Mouse (Mus musculus) retina, postnatal 1 day (tissue): ENCODE measurements around the gene Nsg1.

Experiments
- DNase-seq: peaks from one replicate; pipeline ENCODE4 v3.0.0-alpha.2; 2012

The Nsg1 gene

DNA sequence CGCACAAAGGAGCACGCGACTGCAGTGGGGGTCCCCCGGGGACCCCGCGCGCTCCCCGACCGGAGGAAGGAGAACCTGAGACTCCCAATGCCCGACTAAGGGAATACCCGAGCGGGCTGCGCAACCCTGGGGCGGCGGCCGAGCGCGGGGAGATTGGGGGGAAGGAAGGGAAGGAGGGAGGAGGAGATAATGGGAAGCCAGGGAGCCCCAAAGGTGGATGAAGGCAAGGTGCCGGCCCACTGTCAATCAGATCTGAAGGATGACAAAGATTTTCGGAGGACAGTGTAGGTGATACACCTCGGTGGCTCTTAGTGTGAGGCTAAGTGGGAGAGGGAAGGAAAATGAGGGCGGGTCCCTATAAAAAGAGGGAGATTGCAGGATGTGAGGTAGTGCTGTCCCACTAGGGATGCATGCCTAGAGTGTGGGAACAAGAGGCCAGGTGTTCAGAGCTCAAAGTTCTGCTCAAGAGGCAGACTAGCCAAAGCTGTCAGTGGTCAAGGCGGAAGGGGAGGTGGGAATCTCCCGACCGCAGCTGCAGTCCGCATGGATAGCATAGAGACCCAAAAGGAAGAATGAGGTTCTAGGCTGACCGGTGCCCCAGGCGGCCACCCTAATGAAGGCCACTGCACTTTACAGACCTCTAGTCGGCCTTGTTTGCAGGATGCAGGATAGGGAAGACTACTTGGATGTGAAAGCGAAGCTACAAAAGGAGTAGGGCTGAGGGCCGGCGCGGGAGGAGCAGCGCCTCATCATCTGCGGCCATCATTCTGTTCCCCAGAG, at the start of gene Nsg1:
Nsg1 (minus strand) TSS at position 274 of the 780 bp plus-strand sequence.
- DNase-seq, result no peak

DNA sequence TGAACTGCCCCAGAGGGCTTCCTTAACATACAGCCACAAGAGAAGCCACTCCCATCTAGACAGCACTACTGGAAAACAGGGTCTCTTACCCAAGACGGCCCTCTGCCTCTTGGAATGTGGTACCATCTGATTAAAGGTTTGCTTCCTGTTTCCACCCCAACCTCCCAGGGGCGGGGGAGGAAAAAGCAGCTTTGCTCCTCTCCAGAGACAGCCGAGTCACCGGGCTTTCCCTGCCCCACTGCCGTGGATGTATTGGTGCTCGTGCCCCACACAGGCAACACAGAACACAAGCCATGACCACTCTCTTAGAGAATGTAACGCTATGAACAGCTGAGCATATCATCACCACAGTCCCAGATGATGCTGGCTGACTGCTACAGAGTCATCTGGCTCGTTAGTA, 49.3 kb upstream of the Nsg1 start:
- no peak for DNase-seq

DNA sequence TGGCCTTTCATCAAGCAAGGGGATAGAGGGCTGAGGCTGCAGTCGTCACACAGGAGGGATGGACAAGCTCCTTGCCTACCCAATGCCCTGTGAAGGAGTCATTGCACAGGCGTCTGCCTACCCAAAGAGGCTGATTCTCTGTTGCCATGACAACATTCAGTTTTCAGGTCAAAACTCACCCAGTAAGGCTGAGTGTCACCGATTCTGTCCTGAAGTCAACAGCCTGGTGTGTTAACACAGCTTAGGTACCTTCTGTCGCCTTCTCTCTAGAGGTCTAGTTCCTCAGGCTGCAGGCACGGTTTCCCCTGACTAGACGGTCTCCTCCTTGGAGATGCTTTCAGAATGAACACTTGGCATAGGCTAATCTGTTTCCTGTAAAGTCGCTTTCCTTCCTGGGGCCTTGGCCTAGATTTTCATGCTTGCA, 45.6 kb upstream of the Nsg1 start:
- DNase-seq, result peak; percentile 60

DNA sequence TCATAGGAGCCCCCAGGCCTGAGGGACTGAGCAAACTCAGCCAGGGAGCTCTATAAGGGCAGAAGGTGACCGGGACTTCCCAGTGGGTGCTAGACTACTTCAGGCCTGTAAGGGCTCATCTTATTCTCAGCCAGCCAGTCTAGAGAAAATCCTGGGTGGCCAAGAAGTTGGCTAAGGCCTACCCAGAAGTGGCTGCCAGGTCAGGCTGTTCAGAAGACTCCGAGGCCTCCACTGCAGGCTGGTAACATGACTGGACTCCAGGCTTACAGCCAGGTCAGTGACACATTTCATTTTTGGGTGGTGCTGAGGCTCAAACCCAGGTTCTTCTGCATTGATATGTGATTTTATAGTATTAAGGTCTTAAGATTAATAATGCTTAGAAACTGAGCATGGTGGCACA, 40.0 kb upstream of the Nsg1 start:
- DNase-seq, result no peak

DNA sequence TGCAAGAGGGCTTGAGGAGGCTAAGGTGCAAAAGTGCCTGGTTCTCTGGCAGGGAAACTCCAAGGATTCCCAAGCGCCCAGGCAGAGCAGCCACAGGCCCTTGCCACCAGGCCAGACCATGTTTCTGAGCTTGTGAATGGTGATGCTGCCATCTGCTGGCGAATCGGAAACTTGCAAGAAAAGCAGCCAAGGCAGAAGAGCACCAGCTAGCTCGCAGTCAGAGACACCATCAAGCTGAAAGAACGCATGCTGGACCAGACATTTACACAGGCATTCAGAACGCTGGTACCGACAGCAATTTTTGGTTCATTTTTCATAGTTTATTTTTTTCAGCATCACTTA, 37.7 kb upstream of the Nsg1 start:
- peak; percentile 88 for DNase-seq

DNA sequence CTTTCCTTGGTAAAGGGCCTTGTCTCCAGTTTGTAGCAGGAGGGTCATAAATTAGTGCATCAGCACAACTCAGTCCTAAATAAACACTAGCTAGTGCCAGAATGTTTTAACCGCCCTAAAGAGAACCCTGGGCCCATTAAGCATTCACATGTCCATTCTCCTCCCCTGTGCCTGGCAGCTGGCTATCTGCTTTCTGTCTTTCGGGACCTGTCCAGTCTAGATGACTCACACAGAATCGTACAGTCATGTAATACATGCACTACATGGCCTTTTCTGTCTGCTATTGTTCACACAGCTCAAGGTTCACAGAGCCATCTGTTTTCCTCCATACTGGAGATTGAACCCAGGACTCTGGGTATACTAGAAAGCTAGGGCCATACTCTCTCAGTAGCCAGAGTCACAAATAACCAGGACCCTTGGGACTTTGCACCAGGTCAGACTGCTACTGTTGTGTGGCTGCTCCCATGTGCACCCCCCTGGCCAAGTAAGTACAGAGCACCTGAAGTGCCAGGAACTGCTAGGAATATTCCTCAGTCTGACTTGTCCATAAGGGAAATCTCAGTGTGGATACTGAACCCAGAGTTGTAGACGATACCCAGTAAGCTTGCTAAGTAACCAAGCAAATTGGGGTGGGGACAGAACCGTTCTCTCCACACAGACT, 37.2 kb upstream of the Nsg1 start:
- no peak for DNase-seq

DNA sequence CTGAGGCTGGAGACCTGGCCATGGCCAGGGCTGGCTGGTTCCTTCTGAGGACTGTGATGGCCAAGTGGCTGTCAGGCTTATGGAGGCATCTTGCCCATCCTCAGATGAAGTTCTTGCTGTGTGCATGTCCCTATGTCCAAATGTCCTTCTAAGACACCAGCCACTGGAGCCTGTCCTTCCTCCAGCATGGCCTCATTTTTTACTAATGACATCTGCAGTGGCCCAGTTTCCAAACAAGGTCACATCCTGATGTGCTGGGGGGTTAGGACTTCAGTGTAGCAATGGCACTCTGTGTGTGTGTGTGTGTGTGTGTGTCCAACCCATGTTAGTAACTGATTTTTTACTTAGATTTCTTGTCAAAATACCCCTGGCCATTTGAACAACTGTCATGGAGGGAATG, 36.2 kb upstream of the Nsg1 start:
- DNase-seq, result no peak

DNA sequence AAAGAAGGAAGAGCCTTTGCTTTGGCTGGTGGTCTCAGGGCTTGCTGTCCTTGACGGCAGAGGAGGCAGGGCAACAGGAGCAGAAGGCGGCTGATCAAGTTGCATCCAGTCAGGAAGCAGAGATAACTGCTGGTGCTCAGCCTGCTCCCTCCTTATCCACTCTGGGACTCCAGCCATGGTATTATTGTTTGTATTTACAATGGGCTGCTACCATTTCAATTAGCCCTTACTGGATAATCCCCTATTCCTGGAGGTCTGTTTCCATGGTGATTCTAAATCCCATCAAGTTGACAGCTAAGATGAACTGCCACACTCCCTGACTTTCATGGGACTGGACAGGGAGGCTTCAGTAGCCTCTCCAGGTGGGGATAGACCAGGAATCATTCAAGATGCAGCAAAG, 35.2 kb upstream of the Nsg1 start:
- peak; percentile 60 for DNase-seq

DNA sequence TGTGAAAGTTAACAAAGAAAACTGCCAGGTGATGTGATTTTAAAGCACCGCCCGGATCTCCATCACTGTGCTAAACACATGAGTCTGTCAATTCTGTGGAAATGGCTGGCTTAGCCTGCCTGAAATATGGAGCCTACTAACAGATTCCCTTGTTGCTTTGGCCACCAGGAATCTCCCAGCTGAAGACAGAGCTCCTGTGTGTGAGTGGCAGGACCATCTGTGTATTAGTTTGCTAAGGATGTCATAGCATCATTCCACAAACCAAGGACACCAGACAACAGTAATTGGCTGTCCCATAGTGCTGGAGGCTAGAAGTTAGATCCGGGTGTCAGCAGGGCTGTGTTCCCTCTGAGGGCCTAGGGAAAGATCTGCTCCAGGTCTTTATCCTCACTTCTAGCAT, 31.2 kb upstream of the Nsg1 start:
- no peak for DNase-seq

DNA sequence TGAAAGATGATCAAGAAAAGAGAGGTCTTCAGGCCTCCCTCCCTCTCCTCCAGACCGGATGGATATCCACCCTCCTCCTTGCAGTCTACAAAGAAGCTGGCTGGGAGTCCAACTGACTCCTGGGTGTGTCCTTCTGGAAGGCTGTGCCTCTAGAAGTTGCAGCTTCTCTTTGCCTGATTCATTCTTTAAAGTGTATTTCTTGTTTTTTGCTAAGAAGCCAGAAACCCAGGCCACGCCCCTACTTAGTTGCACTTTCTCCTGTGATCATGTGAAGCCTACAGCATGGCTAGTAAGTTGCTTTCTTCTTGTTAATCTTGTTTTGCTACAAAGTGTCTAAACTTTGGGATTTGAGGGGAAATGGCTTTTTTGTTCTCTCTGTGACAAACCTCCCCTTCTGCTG, 27.3 kb upstream of the Nsg1 start:
- no peak for DNase-seq

DNA sequence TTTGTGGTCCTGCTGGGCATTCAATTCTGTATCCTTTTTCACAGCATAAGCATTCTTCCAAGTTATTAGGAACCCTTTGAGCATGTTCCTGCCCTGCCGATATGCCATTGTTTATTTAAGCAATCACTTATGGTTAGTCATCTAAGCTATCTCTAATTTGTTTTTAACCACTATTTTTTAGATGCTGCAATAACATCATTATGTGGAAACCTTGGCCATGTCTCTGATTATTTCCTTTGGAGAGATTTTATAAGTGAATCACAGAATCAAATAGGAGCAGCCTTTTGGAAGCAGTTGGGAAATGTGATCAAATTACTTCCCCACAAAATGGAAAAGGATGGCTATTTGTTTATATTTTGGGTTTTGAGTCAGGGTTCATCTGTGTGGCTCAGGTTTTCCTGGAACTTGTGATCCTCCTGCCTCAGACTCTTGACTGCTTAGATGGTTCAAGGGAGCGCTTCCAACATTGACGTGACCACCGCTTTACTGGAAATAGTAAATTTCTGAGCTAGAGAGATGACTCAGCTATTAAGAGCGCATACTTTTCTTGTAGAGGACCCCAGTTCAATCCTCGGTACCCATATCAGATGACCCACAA, 25.1 kb upstream of the Nsg1 start:
- no peak for DNase-seq

DNA sequence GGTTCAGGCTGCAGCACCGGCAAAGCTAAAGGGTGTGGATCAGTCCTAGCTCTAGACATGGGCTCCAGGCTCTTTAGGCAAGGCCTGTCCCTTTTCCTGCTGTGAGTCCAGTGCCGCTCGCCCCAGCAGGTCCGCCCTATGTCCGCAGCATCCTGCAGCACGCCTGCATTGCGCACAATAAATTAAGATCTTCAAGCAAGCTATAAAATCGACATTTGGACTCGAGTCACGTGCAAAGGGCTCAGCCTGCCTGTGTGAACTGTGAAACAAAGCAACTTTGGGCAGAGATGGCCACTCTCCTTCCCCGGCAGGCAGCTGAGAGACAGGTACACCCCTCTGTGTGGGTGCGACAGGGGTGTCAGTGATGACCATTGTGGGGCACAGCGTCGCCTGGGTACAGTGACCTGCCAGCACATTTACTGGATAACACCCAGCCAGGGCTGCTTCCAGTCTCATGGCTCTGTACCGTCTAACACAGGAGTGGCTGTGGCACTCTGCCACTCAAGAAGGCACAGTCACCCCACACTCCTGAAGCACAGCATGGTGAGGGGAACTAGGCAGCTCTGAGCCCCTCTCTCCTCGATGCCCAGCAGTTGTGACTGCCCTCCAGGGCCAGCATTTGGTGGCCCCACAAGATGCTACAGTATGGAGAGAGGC, 14.7 kb upstream of the Nsg1 start:
- DNase-seq, result no peak

DNA sequence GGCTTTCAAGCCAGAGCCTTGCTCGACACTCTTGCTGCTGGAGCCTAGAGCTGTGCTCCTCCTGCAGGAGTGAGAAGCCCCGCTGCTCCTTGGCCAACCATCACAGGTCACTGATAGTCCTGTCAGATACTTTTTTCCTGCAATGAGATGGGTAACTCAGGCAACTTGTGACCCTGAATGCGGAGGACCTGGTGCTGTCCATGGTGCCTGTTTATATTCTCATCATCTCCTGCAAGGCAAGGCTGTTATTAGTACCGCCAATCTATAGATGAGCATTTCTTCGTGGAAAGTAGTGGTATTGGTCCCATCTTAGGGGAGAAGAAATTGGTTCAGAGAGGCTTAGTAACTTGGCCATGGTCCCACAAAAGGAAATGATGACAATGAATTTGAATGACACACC, 14.1 kb upstream of the Nsg1 start:
- no peak for DNase-seq

DNA sequence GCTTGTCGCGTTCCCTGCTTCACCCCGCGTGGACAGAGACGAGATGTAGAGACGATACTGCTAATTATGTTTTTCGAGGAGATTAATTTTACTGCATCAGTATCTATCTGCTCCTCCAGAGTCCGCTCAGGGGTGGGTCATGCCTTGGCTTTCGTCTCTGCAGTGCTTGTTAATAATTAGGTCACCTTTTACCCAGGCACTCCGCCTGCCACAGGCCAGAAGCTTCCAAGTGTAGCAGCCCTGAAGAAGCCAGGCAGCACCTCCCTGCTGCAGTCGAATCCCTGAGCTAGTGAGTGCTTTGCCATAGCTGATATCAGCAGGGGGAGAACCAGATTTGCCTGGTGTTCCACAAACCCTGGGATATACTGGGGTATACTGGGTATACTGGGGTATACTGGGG, 8.8 kb upstream of the Nsg1 start:
- peak; percentile 14 for DNase-seq

DNA sequence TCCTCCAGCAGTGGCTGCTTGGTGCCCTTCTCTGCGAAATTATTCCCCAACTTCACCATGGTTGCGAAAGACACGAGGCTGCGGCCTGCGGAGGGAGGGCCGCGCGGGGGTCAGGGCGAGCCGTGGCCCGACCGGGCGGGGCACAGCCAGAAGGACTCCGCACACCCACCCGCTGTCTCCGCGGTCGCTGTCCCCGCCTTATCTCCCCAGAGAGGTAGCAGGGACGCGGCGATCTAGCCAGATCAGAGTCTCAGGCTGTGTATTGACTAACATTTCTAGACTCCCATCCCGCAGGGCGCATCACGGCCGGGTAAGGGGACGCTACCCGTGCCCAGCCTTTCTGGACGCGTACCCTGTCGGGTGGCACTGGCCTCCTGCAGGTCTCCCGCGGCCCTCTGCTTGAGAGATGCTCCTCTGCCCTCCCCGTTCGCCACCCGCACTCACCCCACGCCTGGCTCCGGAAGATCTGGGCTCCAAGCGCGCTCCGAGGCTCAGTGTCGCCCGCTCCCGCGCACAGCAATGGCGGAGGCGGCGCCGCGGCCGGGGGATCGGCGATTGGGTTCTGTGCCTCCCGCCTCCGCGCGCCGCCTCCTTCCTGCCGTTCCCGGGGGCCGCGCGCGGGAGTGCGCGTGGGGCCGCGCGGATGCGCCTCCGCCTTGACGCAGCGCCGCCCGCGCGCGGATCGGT, 617 bp downstream of the Nsg1 start:
- peak; percentile 89 for DNase-seq

DNA sequence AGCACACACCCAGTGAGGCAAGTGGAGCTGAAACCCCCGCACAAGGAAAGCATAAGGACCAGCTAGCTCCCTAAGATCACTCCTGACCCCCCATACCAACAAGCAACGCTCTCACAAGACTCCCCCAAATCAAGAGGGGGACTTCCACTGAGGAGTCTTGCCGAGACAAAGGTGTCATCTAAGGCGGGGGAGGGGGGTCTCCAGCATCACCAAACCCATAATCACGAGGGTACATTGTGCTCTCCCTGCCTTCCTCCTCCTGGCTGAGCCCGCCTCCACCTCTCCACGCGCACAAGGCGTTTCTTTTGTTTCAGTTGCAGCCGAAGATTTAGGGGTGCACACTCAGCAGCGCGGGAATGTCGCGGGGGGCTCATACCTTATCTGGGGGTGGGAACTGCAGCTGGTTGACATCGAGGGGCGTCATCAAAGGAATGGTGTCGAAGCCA, 1.2 kb downstream of the Nsg1 start:
- DNase-seq, result peak; percentile 62

DNA sequence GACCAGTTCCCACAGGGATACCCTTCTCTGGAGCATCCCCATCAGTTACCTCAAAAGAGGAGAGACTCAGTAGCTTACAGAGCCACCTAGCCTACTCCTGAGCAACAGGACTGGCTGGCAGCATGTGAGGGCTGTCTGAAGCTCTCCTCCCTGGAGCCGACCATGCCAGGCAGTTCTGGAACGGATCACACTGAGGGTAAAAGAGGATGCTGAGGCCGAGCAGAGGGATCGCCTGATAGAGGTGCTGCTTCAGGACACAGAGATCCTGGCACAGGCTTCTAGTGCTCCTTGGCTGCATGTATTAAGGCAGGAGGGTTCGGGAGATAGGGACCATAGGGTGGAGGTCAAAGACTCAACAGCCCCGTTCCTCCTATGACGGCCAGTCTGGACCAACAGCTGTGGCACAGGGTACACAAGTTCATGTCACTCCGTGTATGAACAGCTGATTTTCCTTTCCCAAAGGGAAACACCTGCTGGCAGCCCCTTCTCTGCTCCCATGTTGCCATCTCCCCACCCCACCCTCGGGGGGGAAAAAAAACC, 2.2 kb downstream of the Nsg1 start:
- no peak for DNase-seq

DNA sequence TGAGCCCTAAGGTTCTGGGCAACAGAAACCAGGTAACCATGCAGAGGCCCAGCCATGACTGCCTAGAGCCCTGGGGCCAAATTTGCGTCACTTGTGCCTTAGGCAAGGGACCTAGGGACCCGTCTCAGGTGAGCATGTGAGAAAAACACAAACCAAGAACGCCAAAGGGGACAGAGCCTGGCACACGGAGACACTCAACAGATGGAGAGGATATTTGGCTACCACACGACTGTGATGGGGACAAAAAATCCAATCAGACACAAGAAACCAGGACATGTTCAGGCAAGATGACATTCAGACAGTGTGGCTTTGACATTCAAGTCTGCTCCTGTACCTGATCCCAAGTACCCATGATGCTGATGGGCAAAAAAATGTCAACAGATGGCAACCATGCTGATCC, 6.1 kb downstream of the Nsg1 start:
- no peak for DNase-seq

DNA sequence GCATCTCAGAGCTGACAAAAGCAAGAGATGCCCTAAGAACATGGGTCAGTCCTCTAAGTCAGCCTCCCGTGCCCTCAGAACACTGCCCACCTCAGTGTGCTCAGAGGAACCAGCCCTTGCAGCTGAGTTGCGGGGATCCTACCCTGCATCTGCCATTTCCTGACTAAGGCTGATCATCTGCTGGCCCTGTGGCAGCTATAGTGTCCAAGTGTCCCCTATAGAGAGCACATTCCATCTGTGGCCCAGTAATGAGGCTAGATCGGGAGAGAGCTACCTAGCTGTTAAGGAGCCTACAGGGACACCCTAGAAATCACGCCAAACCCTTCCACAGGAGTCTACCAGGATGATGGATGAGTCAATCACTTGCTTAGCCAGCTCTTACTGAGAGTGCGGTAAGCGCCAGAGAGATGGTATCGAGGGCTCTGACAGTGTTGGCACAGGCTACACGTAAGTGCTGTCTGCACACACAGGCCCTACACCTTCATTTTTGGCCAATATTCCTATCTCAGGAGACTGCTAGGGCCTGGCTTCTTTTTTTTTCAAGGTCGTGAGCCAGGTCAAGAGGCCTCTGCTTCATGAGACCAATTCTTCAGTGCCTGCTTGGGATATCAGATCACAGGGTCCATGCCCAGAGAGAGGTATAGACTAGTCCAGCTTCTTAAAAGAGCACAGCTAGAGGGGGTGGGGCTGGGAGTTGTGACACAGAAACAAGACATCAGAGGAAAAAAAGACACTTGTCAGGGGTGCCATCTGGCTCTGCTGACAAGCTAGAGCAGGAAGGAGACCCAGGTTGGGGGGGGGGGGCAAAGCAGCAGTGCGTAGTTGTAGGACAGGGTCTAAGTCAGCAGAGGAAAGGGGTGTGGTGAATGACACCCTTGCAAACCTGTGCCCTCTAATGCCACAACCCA, 7.3 kb downstream of the Nsg1 start:
- no peak for DNase-seq

DNA sequence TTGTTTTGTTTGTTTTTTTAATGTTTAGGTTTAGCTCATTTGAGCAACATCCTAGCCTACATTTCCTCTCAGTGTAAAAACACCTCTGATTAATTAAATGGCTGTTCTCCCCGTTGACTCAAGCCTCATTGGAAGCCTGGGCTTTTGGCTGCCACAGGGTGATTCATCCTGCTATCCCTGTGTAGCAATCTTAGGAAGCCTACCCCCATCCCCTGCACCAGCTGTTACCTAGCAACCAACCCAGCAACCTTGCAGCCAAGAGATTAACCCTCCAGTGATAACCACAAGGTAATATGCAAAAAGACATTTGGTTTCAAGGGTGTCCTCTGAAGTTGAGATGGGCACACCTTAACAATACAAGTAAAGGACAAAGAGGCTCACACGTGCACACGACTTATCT, 8.4 kb downstream of the Nsg1 start:
- DNase-seq, result no peak

DNA sequence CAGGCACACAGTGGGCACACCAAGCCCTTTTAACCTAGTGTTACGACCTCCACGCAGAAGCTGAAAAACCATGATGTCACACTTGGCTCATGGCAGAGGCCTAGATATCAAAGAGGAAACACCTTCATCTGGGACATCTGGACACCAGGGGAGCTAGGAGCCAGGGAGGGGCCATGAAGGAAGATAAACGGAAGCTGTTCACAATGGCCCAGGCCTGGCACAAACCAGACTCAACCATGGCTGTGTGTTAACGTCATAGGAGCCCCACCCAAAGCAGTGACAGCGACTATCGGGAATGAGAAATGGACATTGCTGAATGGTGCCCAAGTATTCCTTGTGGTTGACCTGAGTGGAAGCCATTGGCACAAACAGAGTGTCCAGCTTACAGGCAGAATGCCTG, 13.2 kb downstream of the Nsg1 start:
- no peak for DNase-seq

DNA sequence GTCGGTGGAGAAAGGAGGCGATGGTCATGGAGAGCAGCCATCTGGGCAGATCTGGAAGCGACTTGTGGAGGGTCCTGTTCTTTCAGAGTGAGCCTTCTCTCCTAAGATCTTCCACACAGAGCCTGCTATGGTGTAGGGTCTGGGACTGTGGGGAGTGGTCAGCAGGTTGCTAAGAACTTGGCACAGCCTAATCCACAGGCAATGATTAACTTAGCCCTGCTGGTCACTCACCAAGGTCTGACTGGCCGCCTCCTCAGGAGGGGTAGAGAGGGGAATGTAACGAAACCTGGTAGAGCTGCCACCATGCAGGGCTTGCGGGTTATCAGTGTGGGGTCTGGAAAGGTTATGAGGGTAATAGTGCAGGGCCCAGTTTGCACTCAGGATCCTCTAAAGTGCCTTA, 18.8 kb downstream of the Nsg1 start:
- DNase-seq, result no peak
